Mouse (Mus musculus): ENCODE measurements around the gene Gm21118.
"Not testable (repeated sequence)": the region's sequence is repeated elsewhere in the genome, so short reads cannot be mapped to it uniquely, and the experiment has no call there.

Gene Gm21118

GRCm38 (mm10) chrY:70273542-70273941 is at the start of gene Gm21118:
Gm21118 (minus strand) TSS chrY:70273642.
- DNase-seq: not testable (repeated sequence)

GRCm38 (mm10) chrY:70303187-70303586 is 29.7 kb upstream of the Gm21118 start, which contains the start of the genes Gm29423 and Gm29644:
Gm29423 (minus strand) TSS chrY:70303287.
Gm29644 (minus strand) TSS chrY:70303343.
- DNase-seq: not testable (repeated sequence)

Data from kidney, adult 11 months (tissue).